Mouse (Mus musculus) CH12.LX (cell line): ENCODE measurements around the gene Tigit. TPM values are rescaled to one million over a fixed set of nuclear protein-coding genes. Genes with fewer than 3 reads are reported as not detected.

Experiments
- DNase-seq: peaks from one replicate; pipeline ENCODE4 v3.0.0-alpha.2; 2013; ENCODE audit errors: extremely low read depth
- H3K27ac ChIP-seq: 2 replicates; pipeline ENCODE4 v1.5.1; 2012; ENCODE audit warnings: low read depth, mild to moderate bottlenecking, control low read depth, moderate library complexity; ENCODE audit not compliant: insufficient read depth
- H3K27me3 ChIP-seq: replicated peaks from 2 replicates; pipeline ENCODE3; 2012; ENCODE audit warnings: inconsistent platforms
- H3K36me3 ChIP-seq, 2 experiments: replicated peaks in 1 of 2; 2 replicates each; pipeline versions ENCODE3 to v1.6.1; 2012; ENCODE audit warnings: inconsistent platforms in 1 of 2, low read length in 1 of 2, mild to moderate bottlenecking in 1 of 2, mixed read lengths in 1 of 2, moderate library complexity in 1 of 2; ENCODE audit not compliant: control insufficient read depth in 1 of 2, insufficient read depth in 1 of 2
- H3K4me1 ChIP-seq, 2 experiments: 2 replicates each; pipeline ENCODE4 v1.6.1; 2012; ENCODE audit warnings: inconsistent platforms in 1 of 2, moderate library complexity in 1 of 2; ENCODE audit not compliant: insufficient read depth in 2 of 2, control insufficient read depth in 1 of 2
- H3K4me2 ChIP-seq: 2 replicates; pipeline ENCODE4 v1.6.1; 2012; ENCODE audit warnings: low read depth, mild to moderate bottlenecking, control low read depth; ENCODE audit not compliant: poor library complexity, insufficient read depth, severe bottlenecking
- H3K4me3 ChIP-seq, 3 experiments: fragments of 150-350 bp in 1 of 3; sonication (generic) in 1 of 3; replicated peaks in 1 of 3; 2 replicates each; pipeline versions ENCODE3 to v1.5.1; 2011 to 2012; ENCODE audit warnings: low read depth in 2 of 3, low read length in 2 of 3, mild to moderate bottlenecking in 2 of 3, moderate library complexity in 2 of 3, control low read depth in 1 of 3, improper control_type of control experiment in 1 of 3, inconsistent platforms in 1 of 3, mixed read lengths in 1 of 3; ENCODE audit not compliant: poor library complexity in 1 of 3
- H3K79me2 ChIP-seq: replicated peaks from 2 replicates; pipeline ENCODE4 v1.6.1; 2012; ENCODE audit warnings: mild to moderate bottlenecking, moderate library complexity; ENCODE audit not compliant: control insufficient read depth, poor library complexity, insufficient read depth, severe bottlenecking; ENCODE audit errors: extremely low read depth
- H3K9ac ChIP-seq: 2 replicates; pipeline ENCODE4 v1.6.1; 2012; ENCODE audit warnings: low read depth, mild to moderate bottlenecking, control low read depth, moderate library complexity; ENCODE audit not compliant: insufficient read depth
- H3K9me3 ChIP-seq: replicated peaks from 2 replicates; pipeline ENCODE3; 2012; ENCODE audit warnings: low read length, inconsistent platforms, mixed read lengths
- BHLHE40 ChIP-seq: IDR thresholded peaks from 2 replicates; pipeline ENCODE4 v1.6.1; 2011; ENCODE audit warnings: mild to moderate bottlenecking, low read depth, low read length, improper control_type of control experiment
- CHD2 ChIP-seq: IDR thresholded peaks from 2 replicates; pipeline ENCODE4 v1.6.1; 2011; ENCODE audit warnings: low read length, improper control_type of control experiment
- CTCF ChIP-seq, 2 experiments: IDR thresholded peaks in 1 of 2; conservative IDR thresholded peaks in 1 of 2; 2 replicates each; pipeline ENCODE4 v1.5.1; 2011 to 2012; ENCODE audit warnings: low read depth in 2 of 2, low read length in 2 of 2, improper control_type of control experiment in 1 of 2, inconsistent platforms in 1 of 2, mild to moderate bottlenecking in 1 of 2, moderate library complexity in 1 of 2
- ELF1 ChIP-seq: IDR thresholded peaks from 2 replicates; pipeline ENCODE4 v1.6.1; 2014; ENCODE audit warnings: low read depth, mild to moderate bottlenecking, inconsistent platforms, low read length, improper control_type of control experiment
- EP300 ChIP-seq: IDR thresholded peaks from 2 replicates; pipeline ENCODE4 v1.6.1; 2011; ENCODE audit warnings: low read length, improper control_type of control experiment
- GABPA ChIP-seq: IDR thresholded peaks from 2 replicates; pipeline ENCODE4 v1.6.1; 2012; ENCODE audit warnings: low read depth, low read length, improper control_type of control experiment, inconsistent platforms; ENCODE audit not compliant: insufficient replicate concordance
- HCFC1 ChIP-seq: IDR thresholded peaks from 2 replicates; pipeline ENCODE4 v1.6.1; 2012; ENCODE audit warnings: low read depth, mild to moderate bottlenecking, inconsistent platforms, low read length, improper control_type of control experiment
- IRF4 ChIP-seq: IDR thresholded peaks from 2 replicates; pipeline ENCODE4 v1.6.1; 2014; ENCODE audit warnings: low read depth, mild to moderate bottlenecking, inconsistent platforms, low read length, improper control_type of control experiment
- JUN ChIP-seq: IDR thresholded peaks from 2 replicates; pipeline ENCODE4 v1.6.1; 2011; ENCODE audit warnings: low read depth, mild to moderate bottlenecking, low read length, improper control_type of control experiment, moderate library complexity; ENCODE audit not compliant: insufficient read depth
- MAX ChIP-seq: IDR thresholded peaks from 2 replicates; pipeline ENCODE4 v1.6.1; 2011; ENCODE audit warnings: low read length, improper control_type of control experiment
- MAZ ChIP-seq: IDR thresholded peaks from 2 replicates; pipeline ENCODE4 v1.6.1; 2012; ENCODE audit warnings: low read depth, mild to moderate bottlenecking, inconsistent platforms, low read length, improper control_type of control experiment, moderate library complexity
- MEF2A ChIP-seq: IDR thresholded peaks from 2 replicates; pipeline ENCODE4 v1.6.1; 2014; ENCODE audit warnings: low read depth, mild to moderate bottlenecking, inconsistent platforms, low read length, improper control_type of control experiment, borderline replicate concordance
- PAX5 ChIP-seq: IDR thresholded peaks from 2 replicates; pipeline ENCODE4 v1.6.1; 2012; ENCODE audit warnings: low read length, inconsistent platforms, mixed read lengths
- POLR2A ChIP-seq: IDR thresholded peaks from 2 replicates; pipeline ENCODE4 v1.6.1; 2011; ENCODE audit warnings: low read depth, mild to moderate bottlenecking, improper control_type of control experiment, low read length
- TBP ChIP-seq: conservative IDR thresholded peaks from 2 replicates; pipeline ENCODE4 v1.6.1; 2011; ENCODE audit warnings: low read depth, low read length, improper control_type of control experiment
- TCF12 ChIP-seq: IDR thresholded peaks from 2 replicates; pipeline ENCODE4 v1.6.1; 2014; ENCODE audit warnings: low read depth, mild to moderate bottlenecking, inconsistent platforms, low read length, improper control_type of control experiment
- ZC3H11A ChIP-seq: IDR thresholded peaks from 2 replicates; pipeline ENCODE4 v1.6.1; 2012; ENCODE audit warnings: low read depth, mild to moderate bottlenecking, inconsistent platforms, low read length, improper control_type of control experiment
- ZMIZ1 ChIP-seq: IDR thresholded peaks from 2 replicates; pipeline ENCODE4 v1.6.1; 2012; ENCODE audit warnings: low read depth, mild to moderate bottlenecking, inconsistent platforms, low read length, improper control_type of control experiment
- dilution Hi-C: fragments of 300-500 bp; cut with MboI; formaldehyde crosslinking; loops from 2 replicates; pipeline ENCODE4 v1.14.3; 2020; ENCODE audit warnings: low sequenced_read_pairs; ENCODE audit not compliant: extremely low pct_unique_long_range_greater_than_20kb, extremely low pct_ligation_motif_present
- in situ Hi-C: fragments of 300-500 bp; cut with MboI; formaldehyde crosslinking; loops from 3 replicates; pipeline ENCODE4 v1.14.3; 2019; ENCODE audit warnings: low sequenced_read_pairs, low pct_ligation_motif_present, low pct_unique_long_range_greater_than_20kb, mixed read lengths
- polyA plus RNA-seq: library from polyadenylated mRNA; unstranded; fragments of >175 nt; gene quantifications from 2 replicates; pipeline ENCODE4 v1.2.1, GENCODE M21; 2012; ENCODE audit warnings: low read depth; ENCODE audit not compliant: insufficient read length
- total RNA-seq, 2 experiments: library from RNA; depleted of rRNA; stranded (reverse); fragments of 300-350 nt in 1 of 2; fragments of >200 nt in 1 of 2; gene quantifications; 2 replicates each; pipeline ENCODE4 v1.2.3; 2012 to 2014

The Tigit gene
- total and polyA plus RNA-seq, 3 experiments: 17.5 to 67.2 (median 55.4) TPM

DNA sequence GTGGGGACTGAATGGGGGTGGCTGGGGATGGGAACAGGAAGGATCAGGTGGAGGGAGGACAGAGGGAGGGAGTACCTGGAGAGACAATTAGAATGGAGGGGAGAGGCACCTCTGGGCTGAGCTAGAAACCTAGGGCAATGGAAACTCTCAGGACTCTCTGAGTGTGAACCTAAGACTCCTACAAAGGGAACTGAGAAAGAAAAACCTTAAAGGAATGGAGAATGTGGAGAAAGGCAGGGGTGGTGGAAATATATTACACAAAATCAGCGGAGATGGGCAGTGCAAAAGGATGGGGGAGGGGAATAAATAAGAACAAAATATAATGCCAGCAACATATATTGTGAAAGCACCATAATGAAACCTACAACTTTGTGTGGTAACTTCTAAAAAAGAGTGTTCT, 8.0 kb upstream of the Tigit start (continued):
- TF ChIP-seq BHLHE40: no peak
- TF ChIP-seq CTCF (conservative IDR thresholded peaks at IDR 0.05 in 1 of 2, IDR thresholded peaks at IDR 0.05 in 1 of 2; ENCODE audit: low read depth in 2 of 2, low read length in 2 of 2): no peak
- TF ChIP-seq CHD2: peak; percentile 81

- peaks cover 3% of the 10 kb centered on the region for H3K9me3 ChIP-seq
- H3K9ac ChIP-seq: peak overlapping the region; percentile 38; the same call in 1 of the 2 replicates
- DNase-seq: no peak
- peak overlapping the region in 2 of 3 experiments; percentile 10 to 36 for H3K4me3 ChIP-seq
- H3K36me3 ChIP-seq: no peaks in the 10 kb centered on the region
- H3K4me1 ChIP-seq: peaks cover 47 to 74% of the 10 kb centered on the region in 2 experiments
- H3K27ac ChIP-seq: peak overlapping the region; percentile 82
- TF ChIP-seq MAX: 0 out of 2 replicates have a peak, but pooled peaks have one; percentile 22
- 0 out of 2 replicates have a peak, but pooled peaks have one; percentile 2 for TF ChIP-seq MAZ
- TF ChIP-seq ELF1: peak; percentile 69; the same call in 1 of the 2 replicates
- no peak for TF ChIP-seq ZC3H11A
- peak; percentile 61 for TF ChIP-seq TCF12
- peak; percentile 66; the same call in 1 of the 2 replicates for TF ChIP-seq TBP
- TF ChIP-seq PAX5: no peak
- 0 out of 2 replicates have a peak, but pooled peaks have one; percentile 35 for TF ChIP-seq MEF2A
- no peak for TF ChIP-seq ZMIZ1
- TF ChIP-seq POLR2A: peak; percentile 53
- TF ChIP-seq JUN: peak; percentile 8; the same call in 1 of the 2 replicates
- no peak for TF ChIP-seq CTCF (conservative IDR thresholded peaks at IDR 0.05 in 1 of 2, IDR thresholded peaks at IDR 0.05 in 1 of 2; ENCODE audit: low read depth in 2 of 2, low read length in 2 of 2)
- peak; percentile 63; the same call in 1 of the 2 replicates for TF ChIP-seq CHD2
- TF ChIP-seq IRF4: peak; percentile 77
- peak; percentile 50; the same call in 1 of the 2 replicates for TF ChIP-seq EP300
- TF ChIP-seq HCFC1: peak; percentile 83
- H3K27me3 ChIP-seq: no peaks in the 10 kb centered on the region
- in situ Hi-C loops (no loop called here), dilution Hi-C loops (no loop called here)
- H3K79me2 ChIP-seq: no peaks in the 10 kb centered on the region
- peak overlapping the region; percentile 48 for H3K4me2 ChIP-seq
Measured at GRCm38 (mm10) chr16:43668294-43668693, 4.3 kb upstream of the Tigit start.

DNA sequence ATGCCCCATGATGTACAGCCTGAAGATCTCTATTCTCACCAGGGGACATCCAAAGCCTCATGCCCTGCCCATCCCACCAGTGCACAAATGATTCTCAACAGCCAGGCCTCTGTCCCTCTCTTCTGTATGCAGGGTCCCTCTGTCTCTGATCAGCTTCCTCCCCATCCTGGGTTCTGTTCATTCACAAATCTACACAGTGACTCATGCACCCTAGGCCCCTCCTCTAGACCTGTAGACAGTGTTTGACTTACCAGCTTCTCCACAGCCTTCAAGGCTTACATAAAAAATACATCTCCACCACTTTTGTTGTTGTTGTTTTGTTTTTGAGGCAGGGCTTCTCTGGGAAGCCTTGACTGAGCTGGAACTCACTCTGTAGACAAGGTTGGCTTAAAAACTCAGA, 915 bp upstream of the Tigit start:
- Histone ChIP-seq H3K27ac (peak overlapping the region; percentile 98), H3K4me1 (peaks cover 43 to 82% of the 10 kb centered on the region in 2 experiments), H3K27me3 (no peaks in the 10 kb centered on the region)
- dilution Hi-C loops: no loop called here
- TF ChIP-seq GABPA (no peak), TCF12 (peak; percentile 14; the same call in 1 of the 2 replicates), ZMIZ1 (0 out of 2 replicates have a peak, but pooled peaks have one; percentile 1), MAX (no peak)
- TF ChIP-seq, all 38 proteins: peak for 2
- Histone ChIP-seq H3K36me3 (peaks cover 4 to 8% of the 10 kb centered on the region in 2 experiments), H3K9ac (peak overlapping the region; percentile 85), H3K79me2 (peaks cover 16% of the 10 kb centered on the region), H3K4me3 (no peak overlapping the region), H3K4me2 (peak overlapping the region; percentile 71), H3K9me3 (peaks cover 8% of the 10 kb centered on the region)
- in situ Hi-C loops: loop anchor here (5.0 kb wide), 1 partner anchor 32 kb away; no protein-coding TSS in a partner anchor
- DNase-seq: no peak
